Mouse (Mus musculus) ovary, adult 18-20 months (tissue): ENCODE measurements around the gene Hbq1a.
A peak's percentile ranks its signal among the peaks of the same experiment; 100 is the strongest.
"Not testable (repeated sequence)": the region's sequence is repeated elsewhere in the genome, so short reads cannot be mapped to it uniquely, and the experiment has no call there.

Experiments
- DNase-seq: peaks from one replicate; pipeline ENCODE4 v3.0.0; 2022; ENCODE audit warnings: low spot score, mixed read lengths

Gene Hbq1a

DNA sequence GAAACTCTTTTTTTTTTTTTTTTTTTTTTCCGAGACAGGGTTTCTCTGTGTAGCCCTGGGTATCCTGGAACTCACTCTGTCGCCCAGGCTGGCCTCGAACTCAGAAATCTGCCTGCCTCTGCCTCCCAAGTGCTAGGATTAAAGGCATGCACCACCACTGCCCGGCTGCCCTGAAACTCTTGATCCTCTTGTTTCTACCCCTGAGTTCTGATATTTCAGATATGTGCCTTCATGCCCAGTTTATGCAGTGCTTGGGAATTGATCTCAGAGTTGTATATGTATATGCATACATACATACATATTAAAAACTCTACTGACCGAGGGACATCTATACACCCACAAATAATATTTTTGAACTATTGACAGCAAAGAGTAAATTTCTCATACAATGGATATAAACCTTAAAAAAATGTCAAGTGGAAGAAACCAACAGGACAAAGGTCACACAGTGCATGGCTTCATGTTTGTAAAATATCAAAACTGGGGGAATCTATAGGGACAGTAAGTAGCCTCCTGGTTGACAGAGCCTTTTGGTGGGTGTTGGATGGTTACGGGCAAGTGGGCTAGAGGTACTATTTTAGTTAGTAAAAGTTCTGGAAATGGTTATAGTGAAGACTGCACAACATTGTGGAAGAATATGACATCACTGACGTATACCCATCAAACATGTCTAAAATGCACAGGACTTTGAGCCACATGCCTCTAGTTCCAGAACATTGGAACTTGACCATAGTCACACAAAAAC, 14.7 kb upstream of the Hbq1a start:
- DNase-seq = no peak

DNA sequence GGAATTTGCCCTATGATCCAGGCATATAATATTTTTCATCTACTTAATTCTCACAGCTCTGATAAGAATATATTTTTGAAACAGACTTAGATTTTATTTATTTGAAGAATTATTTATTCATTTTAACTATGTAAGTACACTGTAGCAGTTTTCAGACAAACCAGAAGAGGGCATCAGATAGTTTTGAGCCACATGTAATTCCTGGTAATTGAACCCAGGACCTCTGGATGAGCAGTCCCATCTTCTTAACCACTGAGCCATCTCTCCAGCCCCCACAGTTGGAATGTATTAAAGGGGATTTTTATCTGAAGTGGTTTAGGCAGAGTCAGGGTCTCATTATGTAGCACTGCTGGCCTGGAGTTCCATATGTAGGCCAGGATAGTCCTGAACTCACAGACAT, 14.0 kb upstream of the Hbq1a start:
- not testable (repeated sequence) for DNase-seq

- peak; percentile 46 for DNase-seq
Observed at GRCm38 (mm10) chr11:32286695-32287492, 13.0 kb upstream of the Hbq1a start, which contains the start of gene Hbq1b. Gene Hbq1b, plus strand, starts transcription at chr11:32286965.

GRCm38 (mm10) chr11:32287493-32287825, 12.4 kb upstream of the Hbq1a start:
- DNase-seq = no peak

DNA sequence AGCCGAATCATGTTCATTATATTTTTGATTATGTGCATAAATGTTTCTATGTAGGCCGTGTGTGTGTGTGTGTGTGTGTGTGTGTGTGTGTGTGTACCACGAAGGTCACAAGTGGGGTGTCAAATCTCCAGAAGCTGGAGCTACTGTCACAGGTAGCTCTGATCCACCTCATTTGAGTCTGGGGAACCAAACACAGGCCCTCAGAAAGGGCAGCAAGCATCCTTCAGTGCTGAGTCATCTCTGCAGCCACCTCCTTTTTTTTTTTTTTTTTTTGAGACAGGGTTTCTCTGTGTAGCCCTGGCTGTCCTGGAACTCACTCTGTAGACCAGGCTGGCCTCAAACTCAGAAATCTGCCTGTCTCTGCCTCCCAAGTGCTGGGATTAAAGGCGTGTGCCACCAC, 7.0 kb upstream of the Hbq1a start:
- not testable (repeated sequence) for DNase-seq

DNA sequence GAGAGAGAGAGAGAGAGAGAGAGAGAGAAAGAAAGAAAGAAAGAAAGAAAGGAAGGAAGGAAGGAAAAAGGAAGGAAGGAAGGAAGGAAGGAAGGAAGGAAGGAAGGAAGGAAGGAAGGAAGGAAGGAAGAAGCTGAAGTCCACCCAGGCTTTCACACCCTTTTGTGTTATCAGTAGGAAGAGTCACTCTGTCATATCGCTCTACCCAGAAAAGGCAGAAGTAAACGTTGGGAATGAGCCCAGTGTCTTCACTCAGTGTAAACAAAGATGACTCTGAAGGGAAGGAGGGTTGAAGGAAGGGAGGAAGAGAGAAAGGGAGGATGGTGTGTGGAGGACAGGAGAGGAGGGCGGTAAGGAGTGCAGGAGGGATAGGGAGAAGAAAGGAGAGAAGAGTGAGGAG, 6.4 kb upstream of the Hbq1a start:
- not testable (repeated sequence) for DNase-seq

DNA sequence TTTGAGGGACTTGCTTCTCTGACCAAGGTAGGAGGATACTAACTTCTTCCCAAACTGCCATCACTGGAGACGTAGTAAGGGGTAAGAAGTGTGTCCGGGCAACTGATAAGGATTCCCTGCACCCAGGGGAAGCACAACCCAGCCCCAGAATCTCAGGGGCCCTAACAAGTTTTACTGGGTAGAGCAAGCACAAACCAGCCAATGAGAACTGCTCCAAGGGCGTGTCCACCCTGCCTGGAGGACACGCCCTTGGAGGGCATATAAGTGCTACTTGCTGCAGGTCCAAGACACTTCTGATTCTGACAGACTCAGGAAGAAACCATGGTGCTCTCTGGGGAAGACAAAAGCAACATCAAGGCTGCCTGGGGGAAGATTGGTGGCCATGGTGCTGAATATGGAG, 3.7 kb upstream of the Hbq1a start, which contains the start of gene Hba-a2:
Hba-a2 (plus strand) TSS at position 287 of the 400 bp plus-strand sequence.
- DNase-seq = not testable (repeated sequence)

DNA sequence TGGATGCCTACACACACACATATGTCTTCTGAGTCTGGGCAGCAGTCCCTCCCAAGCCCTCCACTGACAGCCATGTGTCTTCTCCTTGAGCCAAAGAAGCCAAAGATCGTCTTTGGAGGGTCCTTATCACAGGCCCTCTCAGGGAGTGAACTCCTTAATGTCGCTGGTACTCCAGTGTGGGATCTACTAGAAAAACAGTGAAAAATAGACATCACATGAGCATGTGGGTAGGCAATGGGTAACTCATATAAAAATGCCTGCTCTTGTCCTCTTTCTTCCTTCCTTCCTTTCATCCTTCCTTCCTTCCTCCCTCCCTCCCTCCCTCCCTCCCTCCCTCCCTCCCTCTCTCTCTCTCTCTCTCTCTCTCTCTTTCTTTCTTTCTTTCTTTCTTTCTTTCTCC, 2.5 kb upstream of the Hbq1a start:
- DNase-seq = not testable (repeated sequence)

GRCm38 (mm10) chr11:32297866-32298531, 1.9 kb upstream of the Hbq1a start:
- no peak for DNase-seq

- DNase-seq = no peak
Observed at GRCm38 (mm10) chr11:32298532-32298918, 1.3 kb upstream of the Hbq1a start.

- no peak for DNase-seq
Observed at GRCm38 (mm10) chr11:32300279-32301267, 704 bp downstream of the Hbq1a start.

GRCm38 (mm10) chr11:32301506-32301905, 1.6 kb downstream of the Hbq1a start:
- no peak for DNase-seq

DNA sequence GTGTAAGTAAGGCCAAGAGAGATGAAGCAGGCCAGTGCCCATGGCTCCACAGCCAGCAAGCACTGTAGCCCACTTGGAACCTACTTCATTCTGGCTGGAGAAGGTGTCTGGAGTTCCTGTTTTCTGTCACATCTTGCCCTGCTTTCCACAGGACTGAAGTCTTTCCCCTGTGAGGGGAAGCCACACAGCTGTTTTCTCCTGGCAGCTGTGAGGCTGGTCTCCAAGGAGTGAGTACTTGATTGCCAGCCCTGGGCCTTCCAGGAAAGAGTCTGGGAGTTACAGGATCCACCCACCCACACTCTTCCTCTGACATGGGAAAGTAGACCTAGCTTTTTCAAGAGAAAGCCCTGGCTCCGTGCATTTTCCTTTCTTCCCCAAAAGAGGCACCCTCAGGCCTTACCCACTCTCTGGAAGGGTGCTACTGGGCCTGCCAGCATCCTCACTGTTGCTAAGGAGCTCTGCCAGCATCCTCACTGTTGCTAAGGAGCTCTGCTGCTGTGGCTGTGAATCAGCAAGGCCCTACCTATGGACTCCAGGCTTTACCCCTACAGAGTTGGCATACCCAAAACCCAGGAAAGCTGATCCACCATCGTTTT, 3.1 kb downstream of the Hbq1a start:
- no peak for DNase-seq

DNA sequence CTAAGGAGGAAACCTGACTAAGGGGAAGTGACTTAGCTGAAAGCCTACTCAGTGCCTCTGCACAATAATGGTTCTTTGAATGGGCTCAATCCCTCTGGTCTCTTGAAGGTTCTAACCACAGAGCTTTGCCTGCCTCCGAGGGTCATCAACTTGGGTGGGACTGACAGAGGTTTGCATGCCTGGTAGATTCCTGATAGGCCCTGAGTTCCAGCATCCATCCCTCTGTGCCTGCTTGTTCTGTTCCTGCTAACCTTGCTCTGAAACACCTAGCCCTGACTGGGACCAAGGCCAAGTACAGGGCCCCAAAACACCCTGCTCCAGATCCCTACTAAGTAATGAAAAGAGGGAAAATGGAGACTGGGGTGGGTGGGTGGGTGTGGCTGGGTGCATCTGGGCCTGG, 3.6 kb downstream of the Hbq1a start:
- DNase-seq = no peak

GRCm38 (mm10) chr11:32307006-32307405, 7.1 kb downstream of the Hbq1a start:
- no peak for DNase-seq

GRCm38 (mm10) chr11:32309446-32309845, 9.6 kb downstream of the Hbq1a start:
- no peak for DNase-seq

DNA sequence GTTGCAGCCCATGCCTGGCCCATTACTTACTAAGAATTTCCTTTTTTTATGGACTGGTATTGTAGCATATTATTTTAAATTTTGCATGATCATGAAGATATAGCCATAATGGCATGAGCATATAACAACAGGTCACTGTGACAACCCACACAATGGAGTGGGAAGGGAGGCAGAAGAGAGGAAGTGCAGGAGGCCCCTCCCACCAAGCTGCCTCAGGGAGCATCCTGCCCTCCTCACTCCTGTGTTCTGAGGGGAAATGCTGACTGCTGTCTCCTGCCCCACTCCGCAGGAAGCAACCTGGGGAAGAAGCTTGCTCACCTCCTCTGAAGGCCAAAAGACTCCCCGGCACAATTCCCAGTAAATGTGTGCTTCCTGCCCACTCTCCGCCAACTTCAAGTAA, 10.1 kb downstream of the Hbq1a start:
- DNase-seq = no peak

DNA sequence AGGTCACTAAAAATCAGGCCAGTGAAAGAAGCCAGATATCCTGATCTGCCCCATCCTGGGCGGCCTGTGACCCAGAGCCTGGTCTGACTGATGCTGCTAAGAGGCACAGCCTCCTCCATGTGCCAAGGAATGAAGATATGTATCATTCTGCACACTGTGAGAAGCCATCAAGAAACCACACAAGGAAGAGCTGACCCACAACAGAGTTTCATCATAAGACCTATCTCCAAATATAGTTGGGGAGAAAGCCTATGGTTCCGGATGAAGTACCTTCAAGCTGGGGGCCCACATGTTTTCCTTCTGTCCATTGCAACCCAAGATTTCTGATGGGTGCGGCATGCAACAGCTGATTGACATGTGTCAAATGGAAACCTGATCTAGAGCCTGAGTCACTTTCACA, 16.1 kb downstream of the Hbq1a start:
- no peak for DNase-seq

GRCm38 (mm10) chr11:32320507-32321195, 20.8 kb downstream of the Hbq1a start:
- no peak for DNase-seq

DNA sequence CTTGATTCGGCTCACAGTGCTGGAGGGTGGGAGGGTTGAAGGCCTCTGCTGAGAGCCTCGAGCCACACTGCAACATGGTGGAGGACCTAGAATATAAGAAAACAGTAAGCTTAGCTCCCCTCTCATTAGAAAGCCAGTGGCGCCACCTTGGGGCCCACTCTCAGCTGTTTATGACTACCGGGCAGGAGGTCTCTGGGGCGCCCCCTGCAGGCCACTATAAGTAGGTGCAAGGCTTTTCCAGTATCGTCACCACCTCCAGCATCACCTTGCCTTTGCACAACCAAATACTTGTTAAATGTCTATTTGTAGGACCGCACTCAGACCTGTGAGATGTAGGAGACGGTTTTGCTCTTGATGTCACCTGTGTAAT, 21.3 kb downstream of the Hbq1a start:
- DNase-seq = no peak

- peak; percentile 38 for DNase-seq
Observed at GRCm38 (mm10) chr11:32324609-32325008, 24.7 kb downstream of the Hbq1a start.
